Mouse (Mus musculus): ENCODE measurements at regions not wholly inside any gene's neighbourhood (a gene's known extent, or its start where the extent isn't known, plus 50 kb on each side); places are given as distances from the start of the nearest gene placed in this dataset.

GRCm38 (mm10) chr10:96723071-96723470 lies 106.3 kb downstream of the Btg1 start:
- no peak for DNase-seq (ENCODE audit: extremely low read depth, insufficient read length, low spot score)

- no peak for DNase-seq (ENCODE audit: extremely low read depth, insufficient read length, low spot score)
Observed at GRCm38 (mm10) chr10:96724436-96725175, 107.8 kb downstream of the Btg1 start.

GRCm38 (mm10) chr10:96726801-96727780 lies 110.3 kb downstream of the Btg1 start:
- no peak for DNase-seq (ENCODE audit: extremely low read depth, insufficient read length, low spot score)

- DNase-seq (ENCODE audit: extremely low read depth, insufficient read length, low spot score), result no peak
Observed at GRCm38 (mm10) chr10:96733581-96733980, 116.8 kb downstream of the Btg1 start.

- DNase-seq (ENCODE audit: extremely low read depth, insufficient read length, low spot score), result no peak
Observed at GRCm38 (mm10) chr10:96735146-96735545, 118.3 kb downstream of the Btg1 start.

GRCm38 (mm10) chr10:96735885-96736628 lies 119.3 kb downstream of the Btg1 start:
- DNase-seq (ENCODE audit: extremely low read depth, insufficient read length, low spot score), result no peak

GRCm38 (mm10) chr10:96737972-96738371 lies 121.2 kb downstream of the Btg1 start:
- no peak for DNase-seq (ENCODE audit: extremely low read depth, insufficient read length, low spot score)

- DNase-seq (ENCODE audit: extremely low read depth, insufficient read length, low spot score), result no peak
Observed at GRCm38 (mm10) chr10:96738606-96739005, 121.8 kb downstream of the Btg1 start.

- DNase-seq (ENCODE audit: extremely low read depth, insufficient read length, low spot score), result no peak
Observed at GRCm38 (mm10) chr10:96744167-96744777, 127.5 kb downstream of the Btg1 start.

GRCm38 (mm10) chr10:96747015-96747663 lies 130.3 kb downstream of the Btg1 start:
- DNase-seq (ENCODE audit: extremely low read depth, insufficient read length, low spot score), result no peak

- DNase-seq (ENCODE audit: extremely low read depth, insufficient read length, low spot score), result peak; percentile 45
Observed at GRCm38 (mm10) chr10:96750861-96751260, 134.1 kb downstream of the Btg1 start.

GRCm38 (mm10) chr10:96751580-96752264 lies 134.9 kb downstream of the Btg1 start:
- peak; percentile 97 for DNase-seq (ENCODE audit: extremely low read depth, insufficient read length, low spot score)

GRCm38 (mm10) chr10:96752531-96752930 lies 135.7 kb downstream of the Btg1 start:
- DNase-seq (ENCODE audit: extremely low read depth, insufficient read length, low spot score), result no peak

GRCm38 (mm10) chr10:96753521-96753920 lies 136.7 kb downstream of the Btg1 start:
- no peak for DNase-seq (ENCODE audit: extremely low read depth, insufficient read length, low spot score)

- DNase-seq (ENCODE audit: extremely low read depth, insufficient read length, low spot score), result no peak
Observed at GRCm38 (mm10) chr10:96755674-96756073, 138.9 kb downstream of the Btg1 start.

GRCm38 (mm10) chr10:96756355-96757084 lies 139.7 kb downstream of the Btg1 start:
- peak; percentile 10 for DNase-seq (ENCODE audit: extremely low read depth, insufficient read length, low spot score)

- DNase-seq (ENCODE audit: extremely low read depth, insufficient read length, low spot score), result no peak
Observed at GRCm38 (mm10) chr10:96757311-96757710, 140.5 kb downstream of the Btg1 start.

- no peak for DNase-seq (ENCODE audit: extremely low read depth, insufficient read length, low spot score)
Observed at GRCm38 (mm10) chr10:96761601-96762000, 144.8 kb downstream of the Btg1 start.

GRCm38 (mm10) chr10:96765626-96766025 lies 148.8 kb downstream of the Btg1 start:
- DNase-seq (ENCODE audit: extremely low read depth, insufficient read length, low spot score), result no peak
